Mouse (Mus musculus) erythroblast, embryonic 14.5 days (primary cell): ENCODE measurements around the gene Lipc. TPM values are rescaled to one million over a fixed set of nuclear protein-coding genes. Genes with fewer than 3 reads are reported as not detected.

ENCODE experiments used
- H3K27me3 ChIP-seq: 2 replicates; pipeline ENCODE4 v1.6.1; 2012; ENCODE audit warnings: inconsistent platforms; ENCODE audit not compliant: control insufficient read depth
- H3K36me3 ChIP-seq: 2 replicates; pipeline ENCODE4 v1.6.1; 2012; ENCODE audit warnings: mild to moderate bottlenecking, inconsistent platforms; ENCODE audit not compliant: control insufficient read depth
- H3K4me1 ChIP-seq: 2 replicates; pipeline ENCODE4 v1.6.1; 2012; ENCODE audit warnings: inconsistent platforms; ENCODE audit not compliant: control insufficient read depth
- H3K4me3 ChIP-seq: replicated peaks from 2 replicates; pipeline ENCODE3; 2012; ENCODE audit warnings: moderate library complexity, mild to moderate bottlenecking, inconsistent platforms
- H3K9me3 ChIP-seq: 2 replicates; pipeline ENCODE4 v1.6.1; 2012; ENCODE audit warnings: low read length, inconsistent platforms, mixed read lengths; ENCODE audit not compliant: control insufficient read depth
- GATA1 ChIP-seq: IDR thresholded peaks from 2 replicates; pipeline ENCODE4 v1.6.1; 2012; ENCODE audit warnings: low read length, inconsistent platforms, mixed read lengths
- TAL1 ChIP-seq: IDR thresholded peaks from 3 replicates; pipeline ENCODE4 v1.6.1; 2012; ENCODE audit warnings: low read length, inconsistent platforms, mixed read lengths
- polyA plus RNA-seq: library from polyadenylated mRNA; stranded (reverse); fragments of >175 nt; gene quantifications from 2 replicates; pipeline ENCODE4 v1.2.3, GENCODE M21; 2012

The Lipc gene
- polyA plus RNA-seq, 1 experiment, result 0.02 TPM

GRCm38 (mm10) chr9:70816701-70817305, 135.2 kb downstream of the Lipc start:
- Histone ChIP-seq H3K27me3 (no peaks in the 10 kb centered on the region), H3K4me1 (peaks cover 39% of the 10 kb centered on the region)
- TF ChIP-seq GATA1 (no peak), TAL1 (no peak)

GRCm38 (mm10) chr9:70812551-70812950, 139.5 kb downstream of the Lipc start:
- TF ChIP-seq TAL1 (no peak), GATA1 (no peak)
- Histone ChIP-seq H3K4me3 (no peak overlapping the region), H3K36me3 (no peaks in the 10 kb centered on the region; the same call in 1 of the 2 replicates), H3K9me3 (no peaks in the 10 kb centered on the region), H3K4me1 (peaks cover 27% of the 10 kb centered on the region), H3K27me3 (no peaks in the 10 kb centered on the region)

More at GRCm38 (mm10) chr9:70816701-70817305, 135.2 kb downstream of the Lipc start:
- no peak overlapping the region for H3K4me3 ChIP-seq
- H3K36me3 ChIP-seq, result peaks cover 2% of the 10 kb centered on the region; the same call in 1 of the 2 replicates
- H3K9me3 ChIP-seq, result no peaks in the 10 kb centered on the region

- H3K9me3 ChIP-seq, result no peaks in the 10 kb centered on the region
- no peaks in the 10 kb centered on the region; the same call in 1 of the 2 replicates for H3K36me3 ChIP-seq
- H3K27me3 ChIP-seq, result no peaks in the 10 kb centered on the region
- peaks cover 26% of the 10 kb centered on the region for H3K4me1 ChIP-seq
- no peak for TF ChIP-seq GATA1
- TF ChIP-seq TAL1, result no peak
- H3K4me3 ChIP-seq, result no peak overlapping the region
Measured at GRCm38 (mm10) chr9:70807714-70808113, 144.3 kb downstream of the Lipc start.

- Histone ChIP-seq H3K4me3 (no peak overlapping the region), H3K9me3 (no peaks in the 10 kb centered on the region), H3K36me3 (peaks cover 3% of the 10 kb centered on the region), H3K27me3 (no peaks in the 10 kb centered on the region), H3K4me1 (peaks cover 27% of the 10 kb centered on the region)
- no peak for TF ChIP-seq GATA1
- TF ChIP-seq TAL1, result no peak
Measured at GRCm38 (mm10) chr9:70806069-70806468, 146.0 kb downstream of the Lipc start.

GRCm38 (mm10) chr9:70802816-70803215, 149.2 kb downstream of the Lipc start:
- peaks cover 33% of the 10 kb centered on the region for H3K4me1 ChIP-seq
- no peak overlapping the region for H3K4me3 ChIP-seq
- H3K9me3 ChIP-seq, result no peaks in the 10 kb centered on the region
- peaks cover 3% of the 10 kb centered on the region for H3K36me3 ChIP-seq
- H3K27me3 ChIP-seq, result no peaks in the 10 kb centered on the region
- TF ChIP-seq TAL1, result no peak
- no peak for TF ChIP-seq GATA1

GRCm38 (mm10) chr9:70801761-70802160, 150.3 kb downstream of the Lipc start:
- no peaks in the 10 kb centered on the region; the same call in 1 of the 2 replicates for H3K9me3 ChIP-seq
- H3K4me3 ChIP-seq, result no peak overlapping the region
- no peaks in the 10 kb centered on the region for H3K27me3 ChIP-seq
- peaks cover 3% of the 10 kb centered on the region for H3K36me3 ChIP-seq
- TF ChIP-seq TAL1, result no peak
- TF ChIP-seq GATA1, result no peak
- H3K4me1 ChIP-seq, result peaks cover 33% of the 10 kb centered on the region

- TF ChIP-seq TAL1 (no peak), GATA1 (no peak)
- H3K36me3 ChIP-seq, result peaks cover 3% of the 10 kb centered on the region
- no peaks in the 10 kb centered on the region for H3K27me3 ChIP-seq
- no peaks in the 10 kb centered on the region; the same call in 1 of the 2 replicates for H3K9me3 ChIP-seq
- H3K4me3 ChIP-seq, result no peak overlapping the region
- peaks cover 36% of the 10 kb centered on the region for H3K4me1 ChIP-seq
Measured at GRCm38 (mm10) chr9:70800588-70801315, 151.3 kb downstream of the Lipc start.

- Histone ChIP-seq H3K4me1 (peaks cover 23% of the 10 kb centered on the region), H3K27me3 (no peaks in the 10 kb centered on the region), H3K36me3 (peaks cover 2% of the 10 kb centered on the region), H3K4me3 (no peak overlapping the region), H3K9me3 (no peaks in the 10 kb centered on the region; the same call in 1 of the 2 replicates)
- TF ChIP-seq GATA1, result no peak
- TF ChIP-seq TAL1, result no peak
Measured at GRCm38 (mm10) chr9:70795439-70795757, 156.6 kb downstream of the Lipc start.

GRCm38 (mm10) chr9:70794643-70795438, 157.2 kb downstream of the Lipc start:
- Histone ChIP-seq H3K36me3 (peaks cover 3% of the 10 kb centered on the region), H3K4me3 (no peak overlapping the region), H3K4me1 (peaks cover 20% of the 10 kb centered on the region), H3K27me3 (no peaks in the 10 kb centered on the region), H3K9me3 (no peaks in the 10 kb centered on the region; the same call in 1 of the 2 replicates)
- TF ChIP-seq TAL1 (no peak), GATA1 (no peak)
